9 mouse cellular contexts compared by ENCODE assay signal in the genomic region with DNA sequence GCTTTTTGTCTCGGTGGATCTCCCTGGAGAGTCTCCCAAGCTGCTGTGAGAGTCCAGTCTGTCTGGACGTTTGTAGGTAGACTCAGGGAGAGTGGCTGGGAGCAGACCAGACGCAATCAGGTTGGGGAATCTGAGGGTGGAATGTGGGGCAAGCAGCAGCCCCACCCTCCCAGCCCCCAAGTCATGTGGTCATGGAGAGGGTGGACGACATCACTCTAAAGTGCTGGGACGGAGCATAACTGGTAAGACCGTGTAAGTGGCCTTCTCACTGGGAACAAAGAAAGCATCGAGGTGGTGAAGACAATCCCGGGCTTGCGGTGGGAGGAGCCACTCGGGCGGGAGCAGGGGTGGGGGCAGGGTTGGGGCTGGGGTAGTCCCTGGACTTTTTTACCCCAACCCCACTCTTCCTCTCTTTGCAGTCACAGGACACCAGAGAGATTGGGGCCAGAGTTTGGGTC. TPM values are rescaled to one million over a fixed set of nuclear protein-coding genes. Genes with fewer than 3 reads are reported as not detected.
DNase-seq lines count a peak whose midpoint lies in the region; ATAC-seq lines count a peak whose summit lies in the region.
"Had no signal": no experiment of that assay in that cellular context is flagged by ENCODE, and none has a peak within 500 bp of the region (broad histone marks: within the 10 kb centered on the region; RNA-seq: fewer than 3 reads in every experiment).

No protein-coding gene starts in this region.

- no peaks in the 10 kb centered on the region for H3K27me3 ChIP-seq in heart, embryonic 15.5 days
- no peaks in the 10 kb centered on the region for H3K27me3 ChIP-seq in embryonic facial prominence, embryonic 14.5 days (replicated peaks; ENCODE audit: control insufficient read depth, insufficient read depth, low read length)
- no peaks in the 10 kb centered on the region for H3K27me3 ChIP-seq in limb, embryonic 13.5 days
- H3K27me3 ChIP-seq in neural tube, embryonic 13.5 days: no peaks in the 10 kb centered on the region; the same call in none of the 2 replicates

- H3K4me1 ChIP-seq in heart, embryonic 15.5 days (replicated peaks): peaks cover 23% of the 10 kb centered on the region
- peaks cover 20% of the 10 kb centered on the region; the same call in 1 of the 2 replicates for H3K4me1 ChIP-seq in embryonic facial prominence, embryonic 14.5 days (ENCODE audit: control insufficient read depth, insufficient read depth, low read length)
- peaks cover 39% of the 10 kb centered on the region for H3K4me1 ChIP-seq in limb, embryonic 13.5 days
- H3K4me1 ChIP-seq in neural tube, embryonic 13.5 days (replicated peaks): peaks cover 21% of the 10 kb centered on the region

- H3K9me3 ChIP-seq in heart, embryonic 15.5 days (replicated peaks): no peaks in the 10 kb centered on the region
- H3K9me3 ChIP-seq in embryonic facial prominence, embryonic 14.5 days (ENCODE audit: control insufficient read depth, low read length): no peaks in the 10 kb centered on the region
- H3K9me3 ChIP-seq in limb, embryonic 13.5 days: no peaks in the 10 kb centered on the region
- H3K9me3 ChIP-seq in neural tube, embryonic 13.5 days: no peaks in the 10 kb centered on the region

- DNase-seq in heart, postnatal 4 days: no peak
- DNase-seq in embryonic facial prominence, embryonic 14.5 days (ENCODE audit: low spot score): no peak
- no peak for DNase-seq in thymus, postnatal 10 days (ENCODE audit: low spot score in 2 of 2)
- no peak for DNase-seq in layer of hippocampus, postnatal 36 days
- DNase-seq: thymus, postnatal 36 days had no signal

- H3K9ac ChIP-seq in heart, embryonic 15.5 days: peak overlapping the region; percentile 54
- H3K9ac ChIP-seq in embryonic facial prominence, embryonic 14.5 days (ENCODE audit: low read depth, low read length): peak overlapping the region; percentile 57
- peak overlapping the region; percentile 59 for H3K9ac ChIP-seq in limb, embryonic 13.5 days
- H3K9ac ChIP-seq in neural tube, embryonic 13.5 days: peak overlapping the region; percentile 51

- 4% methylated on average over 11 of the region's 11 CpGs for WGBS in heart, embryonic 15.5 days
- WGBS in embryonic facial prominence, embryonic 14.5 days: 5% methylated on average over 11 of the region's 11 CpGs
- WGBS in limb, embryonic 13.5 days: 3% methylated on average over 11 of the region's 11 CpGs
- WGBS in neural tube, embryonic 13.5 days: 5% methylated on average over 11 of the region's 11 CpGs

- peak overlapping the region; percentile 70 for H3K4me2 ChIP-seq in heart, embryonic 15.5 days
- peak overlapping the region; percentile 60 for H3K4me2 ChIP-seq in embryonic facial prominence, embryonic 14.5 days (ENCODE audit: low read depth, low read length)
- H3K4me2 ChIP-seq in limb, embryonic 13.5 days (replicated peaks): peak overlapping the region; percentile 64
- peak overlapping the region; percentile 43 for H3K4me2 ChIP-seq in neural tube, embryonic 13.5 days

- no peaks in the 10 kb centered on the region for H3K36me3 ChIP-seq in heart, embryonic 15.5 days
- H3K36me3 ChIP-seq in embryonic facial prominence, embryonic 14.5 days (ENCODE audit: control insufficient read depth, insufficient read depth, low read length): no peaks in the 10 kb centered on the region
- H3K36me3 ChIP-seq in limb, embryonic 13.5 days: no peaks in the 10 kb centered on the region
- H3K36me3 ChIP-seq in neural tube, embryonic 13.5 days: no peaks in the 10 kb centered on the region

- ATAC-seq in heart, embryonic 15.5 days (replicated peaks; ENCODE audit: insufficient number of reproducible peaks, insufficient read depth, low FRiP score, low read depth): peak; percentile 51
- peak; percentile 32 for ATAC-seq in embryonic facial prominence, embryonic 14.5 days (ENCODE audit: low read depth)
- ATAC-seq in limb, embryonic 13.5 days (ENCODE audit: low FRiP score, low read depth): peak; percentile 27; the same call in 1 of the 2 replicates
- no peak for ATAC-seq in neural tube, embryonic 13.5 days (ENCODE audit: low read depth)
- ATAC-seq in cerebellum, adult (ENCODE audit: insufficient number of reproducible peaks, low FRiP score, low TSS enrichment): no peak

- H3K4me3 ChIP-seq in heart, embryonic 15.5 days: peak overlapping the region; percentile 47
- peak overlapping the region; percentile 32 for H3K4me3 ChIP-seq in embryonic facial prominence, embryonic 14.5 days (ENCODE audit: low read depth, low read length)
- peak overlapping the region; percentile 35 for H3K4me3 ChIP-seq in limb, embryonic 13.5 days
- H3K4me3 ChIP-seq in neural tube, embryonic 13.5 days: peak overlapping the region; percentile 13

- H3K27ac ChIP-seq in heart, embryonic 15.5 days: peak overlapping the region; percentile 82
- peak overlapping the region; percentile 12; the same call in 1 of the 2 replicates for H3K27ac ChIP-seq in embryonic facial prominence, embryonic 14.5 days (replicated peaks; ENCODE audit: low read depth, low read length)
- peak overlapping the region; percentile 44; the same call in 1 of the 2 replicates for H3K27ac ChIP-seq in limb, embryonic 13.5 days
- H3K27ac ChIP-seq in neural tube, embryonic 13.5 days (replicated peaks): no peak overlapping the region

RNA-seq across cellular contexts. Expression of a gene that starts 45.4 kb away (rescaled TPM):
- polyA plus RNA-seq in heart, embryonic 15.5 days (2015; fragmentation: Nextera tagmentation; extraction: Ambion mirVana): 6.6 and 7.8 TPM in 2 replicates
- 10 to 100 TPM; 69.1 to 70.2 TPM for total RNA-seq in heart, postnatal 4 days (2021)
- polyA plus RNA-seq in embryonic facial prominence, embryonic 14.5 days (2014; fragmentation: Nextera tagmentation; extraction: Ambion mirVana): 2.5 and 3.3 TPM in 2 replicates
- polyA plus RNA-seq in limb, embryonic 13.5 days (2015; fragmentation: Nextera tagmentation; extraction: Ambion mirVana): 3.1 and 4.1 TPM in 2 replicates
- 3.1 and 5.9 TPM in 2 replicates for polyA plus RNA-seq in neural tube, embryonic 13.5 days (2015; fragmentation: Nextera tagmentation; extraction: Ambion mirVana)
- 10 to 100 TPM; 84.3 to 90.6 TPM for total RNA-seq in layer of hippocampus, postnatal 36 days (2021)

Comparison
In these comparisons a context has a peak if more than half of its experiments do, and no peak if none do; other contexts are left out.
1. ATAC-seq: peak in heart, embryonic 15.5 days (single experiment), embryonic facial prominence, embryonic 14.5 days (single experiment) and limb, embryonic 13.5 days (single experiment); none in neural tube, embryonic 13.5 days (single experiment) and cerebellum, adult (single experiment).
2. Peak in every context shown above with its lines, with median percentiles within 50 percentile points of each other: H3K4me2 ChIP-seq, H3K4me3 ChIP-seq and H3K9ac ChIP-seq.